ENCODE assay signal across 10 mouse cellular contexts in genomic region chr8:9580192-9580591, GRCm38 (mm10).
DNase-seq lines count a peak whose midpoint lies in the region; ATAC-seq and TF ChIP-seq lines count a peak whose summit lies in the region.
"Had no signal": no experiment of that assay in that cellular context is flagged by ENCODE, and none has a peak within 500 bp of the region (broad histone marks: within the 10 kb centered on the region; RNA-seq: fewer than 3 reads in every experiment).

No protein-coding gene starts in this region.

- DNase-seq in cerebellum, postnatal 4 days (ENCODE audit: low spot score in 2 of 2), result no peak
- DNase-seq in layer of hippocampus, adult 2 months (ENCODE audit: low spot score in 2 of 2), result no peak
- DNase-seq in layer of hippocampus, adult 8-10 months (ENCODE audit: low spot score in 2 of 2), result no peak
- DNase-seq in brain, adult 2 months (ENCODE audit: low read depth, low spot score), result peak; percentile 43
- DNase-seq in kidney, postnatal 4 days, result peak; percentile 2 to 5
- no peak for DNase-seq in spleen, postnatal 14 days (ENCODE audit: low spot score in 2 of 2)
- DNase-seq in thymus, postnatal 4 days, result no peak
- DNase-seq: thymus, adult 2 months had no signal

- H3K4me3 ChIP-seq in layer of hippocampus, adult 2 months, result no peak overlapping the region
- H3K4me3 ChIP-seq: hindbrain, embryonic 12.5 days had no signal

- ATAC-seq in cerebellum, adult (ENCODE audit: insufficient number of reproducible peaks, low FRiP score, low TSS enrichment), result peak; percentile 40; the same call in 1 of the 2 replicates

- TF ChIP-seq CTCF in layer of hippocampus, adult 2 months (conservative IDR thresholded peaks at IDR 0.05), result peak; percentile 67

- H3K27ac ChIP-seq in layer of hippocampus, adult 2 months, result no peak overlapping the region
- H3K27ac ChIP-seq: hindbrain, embryonic 12.5 days had no signal

Comparison
In these comparisons a context has a peak if more than half of its experiments do, and no peak if none do; other contexts are left out.
1. DNase-seq: peak in brain, adult 2 months (single experiment) and kidney, postnatal 4 days (2 of 2); none in cerebellum, postnatal 4 days (0 of 2), layer of hippocampus, adult 2 months (0 of 2), layer of hippocampus, adult 8-10 months (0 of 2), spleen, postnatal 14 days (0 of 2) and thymus, postnatal 4 days (single experiment).